Mouse (Mus musculus): ENCODE measurements at regions not wholly inside any gene's neighbourhood (a gene's known extent, or its start where the extent isn't known, plus 50 kb on each side); places are given as distances from the start of the nearest gene placed in this dataset.

DNA sequence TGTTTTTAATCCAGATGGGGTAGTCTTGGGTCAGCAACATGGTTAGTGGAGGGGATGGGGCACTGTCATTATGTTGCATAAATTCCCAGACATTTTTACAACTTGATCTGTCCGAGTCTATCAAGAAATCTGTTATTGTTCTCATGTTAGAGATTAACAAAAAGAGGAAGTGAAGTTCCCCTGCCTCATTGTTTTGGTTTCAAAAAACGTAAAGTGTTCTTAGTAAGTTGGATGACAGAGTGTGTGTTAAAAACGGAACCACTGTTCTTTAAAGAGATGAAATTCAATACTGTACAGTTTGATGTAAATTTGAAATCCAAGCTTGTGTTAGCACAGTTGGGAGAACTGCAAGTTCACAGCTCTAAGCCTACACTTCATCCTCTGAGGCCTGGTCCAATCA, 68.9 kb upstream of the Htr1f start:
- H3K27ac ChIP-seq (ENCODE audit: insufficient read depth, low read length) = no peak overlapping the region
- TF ChIP-seq CTCF (IDR thresholded peaks at IDR 0.05; ENCODE audit: borderline replicate concordance, insufficient read depth, low read length) (no peak), POLR2A (IDR thresholded peaks at IDR 0.05; ENCODE audit: low read depth, low read length) (no peak)
- H3K4me3 ChIP-seq (ENCODE audit: insufficient read depth, low read length) = no peak overlapping the region
- H3K4me1 ChIP-seq (ENCODE audit: control insufficient read depth, insufficient read depth, low read length) = no peaks in the 10 kb centered on the region

DNA sequence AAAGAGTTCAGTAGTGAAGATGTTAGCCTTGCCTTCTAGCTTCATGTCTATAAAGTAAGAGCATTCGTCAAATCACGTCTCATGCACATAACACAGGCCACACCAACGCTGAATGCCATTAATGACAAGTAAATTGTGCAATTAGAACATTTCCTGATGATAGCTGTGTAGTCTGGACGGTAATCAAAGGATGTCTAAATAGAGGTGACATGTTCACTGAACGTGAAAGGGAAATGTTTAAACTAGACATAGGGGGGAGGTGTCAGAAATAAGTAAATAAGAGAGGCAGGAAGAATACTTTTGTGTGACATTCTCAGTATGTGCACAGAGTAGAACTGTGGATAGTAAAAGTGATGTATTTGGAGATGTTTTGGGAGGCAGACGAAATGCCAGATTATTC, 61.5 kb upstream of the Htr1f start:
- H3K27ac ChIP-seq (ENCODE audit: insufficient read depth, low read length) = no peak overlapping the region
- TF ChIP-seq CTCF (IDR thresholded peaks at IDR 0.05; ENCODE audit: borderline replicate concordance, insufficient read depth, low read length) (no peak), POLR2A (IDR thresholded peaks at IDR 0.05; ENCODE audit: low read depth, low read length) (no peak)
- H3K4me3 ChIP-seq (ENCODE audit: insufficient read depth, low read length) = no peak overlapping the region
- no peaks in the 10 kb centered on the region for H3K4me1 ChIP-seq (ENCODE audit: control insufficient read depth, insufficient read depth, low read length)

DNA sequence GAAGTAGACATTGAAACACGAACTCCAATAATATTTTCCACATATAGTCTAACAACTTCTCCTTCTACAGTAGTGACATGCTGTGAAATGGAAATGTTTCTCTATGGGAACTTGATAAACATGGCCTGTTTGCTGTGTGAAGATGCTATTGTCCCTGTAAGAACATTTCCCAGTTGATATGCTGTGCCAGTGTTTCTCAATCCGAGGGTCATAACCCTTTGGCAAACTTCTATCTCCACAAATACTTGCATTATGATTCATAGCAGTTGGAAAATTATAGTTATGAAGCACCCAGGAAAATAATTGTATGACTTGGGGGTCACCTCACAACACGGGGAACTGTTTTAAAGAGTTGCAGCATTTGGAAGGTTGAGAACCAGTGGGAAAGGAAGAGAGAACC, 57.1 kb upstream of the Htr1f start:
- Histone ChIP-seq H3K4me1 (ENCODE audit: control insufficient read depth, insufficient read depth, low read length) (no peaks in the 10 kb centered on the region), H3K27ac (ENCODE audit: insufficient read depth, low read length) (no peak overlapping the region), H3K4me3 (ENCODE audit: insufficient read depth, low read length) (no peak overlapping the region)
- no peak for TF ChIP-seq POLR2A (IDR thresholded peaks at IDR 0.05; ENCODE audit: low read depth, low read length)
- TF ChIP-seq CTCF (IDR thresholded peaks at IDR 0.05; ENCODE audit: borderline replicate concordance, insufficient read depth, low read length) = no peak

DNA sequence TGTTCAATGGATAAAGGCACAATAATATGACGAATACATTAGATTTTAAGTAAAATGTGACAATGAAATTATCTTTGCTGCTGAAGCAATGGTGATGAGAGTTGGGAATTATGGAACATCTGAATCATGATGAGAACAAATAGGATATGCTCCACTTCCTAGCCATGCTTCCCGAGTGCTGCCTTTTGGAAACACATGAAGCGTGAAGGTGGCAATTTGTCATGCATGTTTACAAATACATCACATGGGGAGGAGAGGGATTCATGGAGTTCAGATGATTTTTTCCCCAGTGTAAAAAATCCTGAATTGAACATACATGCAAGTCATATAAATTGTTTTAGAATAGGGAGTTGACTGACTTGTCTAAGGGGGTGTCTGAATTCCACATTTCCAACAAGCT, 54.6 kb upstream of the Htr1f start:
- H3K27ac ChIP-seq (ENCODE audit: insufficient read depth, low read length) = no peak overlapping the region
- TF ChIP-seq POLR2A (IDR thresholded peaks at IDR 0.05; ENCODE audit: low read depth, low read length) = no peak
- no peak for TF ChIP-seq CTCF (IDR thresholded peaks at IDR 0.05; ENCODE audit: borderline replicate concordance, insufficient read depth, low read length)
- H3K4me1 ChIP-seq (ENCODE audit: control insufficient read depth, insufficient read depth, low read length) = no peaks in the 10 kb centered on the region
- H3K4me3 ChIP-seq (ENCODE audit: insufficient read depth, low read length) = no peak overlapping the region

DNA sequence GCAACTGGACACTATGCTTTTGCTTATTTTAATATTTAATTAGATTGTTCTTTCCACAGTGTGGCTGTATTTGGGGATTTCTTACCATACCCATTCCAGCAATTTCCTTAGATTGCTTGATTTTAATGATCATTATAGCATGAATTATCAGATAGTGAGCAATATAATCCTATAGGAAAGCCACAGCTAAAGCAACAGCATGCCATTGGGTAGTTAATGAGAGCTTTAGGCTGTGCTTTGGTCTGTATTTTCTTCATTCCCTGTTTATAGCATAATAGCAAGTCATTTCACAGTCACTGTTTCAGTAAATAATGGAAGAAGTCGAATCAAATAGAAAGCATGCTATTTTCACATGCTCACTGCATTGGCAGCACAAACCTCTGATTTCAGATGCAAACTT, 49.9 kb upstream of the Htr1f start:
- no peak for TF ChIP-seq CTCF (IDR thresholded peaks at IDR 0.05; ENCODE audit: borderline replicate concordance, insufficient read depth, low read length)
- no peak for TF ChIP-seq POLR2A (IDR thresholded peaks at IDR 0.05; ENCODE audit: low read depth, low read length)
- H3K27ac ChIP-seq (ENCODE audit: insufficient read depth, low read length) = no peak overlapping the region
- no peak overlapping the region for H3K4me3 ChIP-seq (ENCODE audit: insufficient read depth, low read length)
- no peaks in the 10 kb centered on the region for H3K4me1 ChIP-seq (ENCODE audit: control insufficient read depth, insufficient read depth, low read length)

All from embryonic fibroblast, embryonic 13.5 days (primary cell).